Mouse (Mus musculus): ENCODE data around the gene Olfr149. TPM values are rescaled to one million over a fixed set of nuclear protein-coding genes. Genes with fewer than 3 reads are reported as not detected.

Olfr149 gene
- polyA plus RNA-seq, 1 experiment from 2014 or later = not detected

GRCm38 (mm10) chr9:39674820-39675219 is 32.1 kb downstream of the Olfr149 start:
- Histone ChIP-seq H3K9me3 (replicated peaks; ENCODE audit: control insufficient read depth, low read length) (no peaks in the 10 kb centered on the region), H3K36me3 (ENCODE audit: control insufficient read depth, insufficient read depth, low read length) (no peaks in the 10 kb centered on the region), H3K4me3 (replicated peaks; ENCODE audit: low read length) (no peak overlapping the region), H3K4me1 (ENCODE audit: control insufficient read depth, insufficient read depth, low read length) (no peaks in the 10 kb centered on the region), H3K27me3 (ENCODE audit: control insufficient read depth, insufficient read depth, low read length) (no peaks in the 10 kb centered on the region), H3K4me2 (ENCODE audit: low read depth, low read length) (no peak overlapping the region), H3K27ac (ENCODE audit: low read length) (no peak overlapping the region), H3K9ac (ENCODE audit: low read length) (no peak overlapping the region)
- 74% methylated on average over 2 of the region's 2 CpGs for WGBS
- no peak for ATAC-seq (ENCODE audit: insufficient read depth, low FRiP score)

- ATAC-seq (ENCODE audit: insufficient read depth, low FRiP score) = no peak
- WGBS = 77% methylated on average over 2 of the region's 2 CpGs
- no peaks in the 10 kb centered on the region for H3K36me3 ChIP-seq (ENCODE audit: control insufficient read depth, insufficient read depth, low read length)
- H3K27ac ChIP-seq (ENCODE audit: low read length) = no peak overlapping the region
- H3K4me2 ChIP-seq (ENCODE audit: low read depth, low read length) = no peak overlapping the region
- no peaks in the 10 kb centered on the region for H3K27me3 ChIP-seq (ENCODE audit: control insufficient read depth, insufficient read depth, low read length)
- H3K4me3 ChIP-seq (replicated peaks; ENCODE audit: low read length) = no peak overlapping the region
- H3K9ac ChIP-seq (ENCODE audit: low read length) = no peak overlapping the region
- H3K9me3 ChIP-seq (replicated peaks; ENCODE audit: control insufficient read depth, low read length) = no peaks in the 10 kb centered on the region
- no peaks in the 10 kb centered on the region for H3K4me1 ChIP-seq (ENCODE audit: control insufficient read depth, insufficient read depth, low read length)
Measured at GRCm38 (mm10) chr9:39669723-39670122, 37.2 kb downstream of the Olfr149 start.

- no peaks in the 10 kb centered on the region for H3K36me3 ChIP-seq (ENCODE audit: control insufficient read depth, insufficient read depth, low read length)
- H3K4me1 ChIP-seq (ENCODE audit: control insufficient read depth, insufficient read depth, low read length) = no peaks in the 10 kb centered on the region
- no peaks in the 10 kb centered on the region for H3K9me3 ChIP-seq (replicated peaks; ENCODE audit: control insufficient read depth, low read length)
- no peaks in the 10 kb centered on the region for H3K27me3 ChIP-seq (ENCODE audit: control insufficient read depth, insufficient read depth, low read length)
- H3K4me3 ChIP-seq (replicated peaks; ENCODE audit: low read length) = no peak within 1 kb of the TSS
- ATAC-seq (ENCODE audit: insufficient read depth, low FRiP score) = no peak
- H3K4me2 ChIP-seq (ENCODE audit: low read depth, low read length) = no peak within 1 kb of the TSS
- H3K27ac ChIP-seq (ENCODE audit: low read length) = no peak within 1 kb of the TSS
- WGBS = 87% methylated on average over 1 of the region's 1 CpGs
- H3K9ac ChIP-seq (ENCODE audit: low read length) = no peak within 1 kb of the TSS
Measured at GRCm38 (mm10) chr9:39666905-39667304, 40.0 kb downstream of the Olfr149 start, which contains the start of gene Olfr963. Gene Olfr963, plus strand, starts transcription at chr9:39667205.

- Histone ChIP-seq H3K9ac (ENCODE audit: low read length) (no peak overlapping the region), H3K27ac (ENCODE audit: low read length) (no peak overlapping the region), H3K4me2 (ENCODE audit: low read depth, low read length) (no peak overlapping the region), H3K4me1 (ENCODE audit: control insufficient read depth, insufficient read depth, low read length) (no peaks in the 10 kb centered on the region), H3K9me3 (replicated peaks; ENCODE audit: control insufficient read depth, low read length) (no peaks in the 10 kb centered on the region), H3K4me3 (replicated peaks; ENCODE audit: low read length) (no peak overlapping the region), H3K36me3 (ENCODE audit: control insufficient read depth, insufficient read depth, low read length) (no peaks in the 10 kb centered on the region), H3K27me3 (ENCODE audit: control insufficient read depth, insufficient read depth, low read length) (no peaks in the 10 kb centered on the region)
- WGBS = 71% methylated on average over 6 of the region's 6 CpGs
- no peak for ATAC-seq (ENCODE audit: insufficient read depth, low FRiP score)
Measured at GRCm38 (mm10) chr9:39654756-39655396, 52.0 kb downstream of the Olfr149 start.

Other genes with a start within 250 kb of the Olfr149 start
- not detected in 2 replicates for gene Olfr955, start 235.2 kb downstream of the Olfr149 start, polyA plus RNA-seq (2015; fragmentation: Nextera tagmentation; extraction: Ambion mirVana)
- not detected in 2 replicates for gene Olfr44, start 213.1 kb downstream of the Olfr149 start, polyA plus RNA-seq (2015; fragmentation: Nextera tagmentation; extraction: Ambion mirVana)
- gene Olfr957, start 191.3 kb downstream of the Olfr149 start, polyA plus RNA-seq (2015; fragmentation: Nextera tagmentation; extraction: Ambion mirVana) = not detected in 2 replicates
- not detected in 2 replicates for gene Olfr958, start 153.1 kb downstream of the Olfr149 start, polyA plus RNA-seq (2015; fragmentation: Nextera tagmentation; extraction: Ambion mirVana)
- not detected in 2 replicates for gene Olfr959, start 131.5 kb downstream of the Olfr149 start, polyA plus RNA-seq (2015; fragmentation: Nextera tagmentation; extraction: Ambion mirVana)
- 30.5 and 40.5 TPM in 2 replicates for gene AW551984, start 102.7 kb downstream of the Olfr149 start, polyA plus RNA-seq (2015; fragmentation: Nextera tagmentation; extraction: Ambion mirVana)
- not detected in 2 replicates for gene Olfr148, start 96.5 kb downstream of the Olfr149 start, polyA plus RNA-seq (2015; fragmentation: Nextera tagmentation; extraction: Ambion mirVana)
- not detected in 2 replicates for gene Olfr960, start 85.7 kb downstream of the Olfr149 start, polyA plus RNA-seq (2015; fragmentation: Nextera tagmentation; extraction: Ambion mirVana)
- not detected in 2 replicates for gene Olfr961, start 62.0 kb downstream of the Olfr149 start, polyA plus RNA-seq (2015; fragmentation: Nextera tagmentation; extraction: Ambion mirVana)
- gene Olfr963, start 39.9 kb downstream of the Olfr149 start, polyA plus RNA-seq (2015; fragmentation: Nextera tagmentation; extraction: Ambion mirVana) = not detected in 2 replicates
- not detected in 2 replicates for gene Olfr965, start 4.2 kb upstream of the Olfr149 start, polyA plus RNA-seq (2015; fragmentation: Nextera tagmentation; extraction: Ambion mirVana)
- gene Olfr150, start 23.9 kb upstream of the Olfr149 start, polyA plus RNA-seq (2015; fragmentation: Nextera tagmentation; extraction: Ambion mirVana) = not detected in 2 replicates
- not detected in 2 replicates for gene Olfr967, start 39.1 kb upstream of the Olfr149 start, polyA plus RNA-seq (2015; fragmentation: Nextera tagmentation; extraction: Ambion mirVana)
- gene Olfr968, start 76.1 kb upstream of the Olfr149 start, polyA plus RNA-seq (2015; fragmentation: Nextera tagmentation; extraction: Ambion mirVana) = not detected in 2 replicates
- not detected in 2 replicates for gene Olfr969, start 83.8 kb upstream of the Olfr149 start, polyA plus RNA-seq (2015; fragmentation: Nextera tagmentation; extraction: Ambion mirVana)
- not detected in 2 replicates for gene Olfr970, start 101.7 kb upstream of the Olfr149 start, polyA plus RNA-seq (2015; fragmentation: Nextera tagmentation; extraction: Ambion mirVana)
- not detected in 2 replicates for gene Olfr971, start 129.8 kb upstream of the Olfr149 start, polyA plus RNA-seq (2015; fragmentation: Nextera tagmentation; extraction: Ambion mirVana)
- gene Olfr972, start 159.3 kb upstream of the Olfr149 start, polyA plus RNA-seq (2015; fragmentation: Nextera tagmentation; extraction: Ambion mirVana) = not detected in 2 replicates
- gene Olfr229, start 200.2 kb upstream of the Olfr149 start, polyA plus RNA-seq (2015; fragmentation: Nextera tagmentation; extraction: Ambion mirVana) = not detected in 2 replicates
- gene Olfr974, start 230.4 kb upstream of the Olfr149 start, polyA plus RNA-seq (2015; fragmentation: Nextera tagmentation; extraction: Ambion mirVana) = not detected in 2 replicates
- gene Olfr975, start 244.9 kb upstream of the Olfr149 start, polyA plus RNA-seq (2015; fragmentation: Nextera tagmentation; extraction: Ambion mirVana) = not detected in 2 replicates

All from stomach, embryonic 16.5 days (tissue).